Mouse (Mus musculus) hindbrain, embryonic 12.5 days (tissue): Measurements from ENCODE around the gene Mtmr10. TPM values are rescaled to one million over a fixed set of nuclear protein-coding genes. Genes with fewer than 3 reads are reported as not detected.
A peak's percentile ranks its signal among the peaks of the same experiment; 100 is the strongest.

Source experiments
- ATAC-seq: fragments of 200-750 bp; cut with Nextera tagmentation; 2 replicates; pipeline ENCODE4 v1.8.0; 2017; ENCODE audit warnings: moderate TSS enrichment; ENCODE audit not compliant: low FRiP score
- H3K27ac ChIP-seq: fragments of 300-500 bp; sonication (generic); 2 replicates; pipeline ENCODE4 v1.5.1; 2016; ENCODE audit warnings: mild to moderate bottlenecking
- H3K27me3 ChIP-seq: fragments of 300-500 bp; sonication (generic); 2 replicates; pipeline ENCODE4 v1.6.1; 2016; ENCODE audit warnings: mild to moderate bottlenecking
- H3K36me3 ChIP-seq: fragments of 300-500 bp; sonication (generic); 2 replicates; pipeline ENCODE4 v1.6.1; 2016; ENCODE audit warnings: mild to moderate bottlenecking
- H3K4me1 ChIP-seq: fragments of 300-500 bp; sonication (generic); 2 replicates; pipeline ENCODE4 v1.6.1; 2016
- H3K4me2 ChIP-seq: fragments of 300-500 bp; sonication (generic); replicated peaks from 2 replicates; pipeline ENCODE4 v1.6.1; 2016; ENCODE audit warnings: mild to moderate bottlenecking
- H3K4me3 ChIP-seq: fragments of 300-500 bp; sonication (generic); 2 replicates; pipeline ENCODE4 v1.5.1; 2016; ENCODE audit warnings: mild to moderate bottlenecking
- H3K9ac ChIP-seq: fragments of 300-500 bp; sonication (generic); 2 replicates; pipeline ENCODE4 v1.6.1; 2016; ENCODE audit warnings: mild to moderate bottlenecking, moderate library complexity
- H3K9me3 ChIP-seq: fragments of 300-500 bp; sonication (generic); replicated peaks from 2 replicates; pipeline ENCODE4 v1.6.1; 2016; ENCODE audit warnings: mild to moderate bottlenecking
- WGBS: fragments of 180-500 bp; shearing (Covaris S2); methylation state at CpG from one replicate; pipeline ENCODE4 v1.1.7; 2016; 5-methylcytosine and 5-hydroxymethylcytosine counted together
- polyA plus RNA-seq: library from polyadenylated mRNA; unstranded; fragments of >200 nt; fragmentation: Nextera tagmentation; extraction: Ambion mirVana; gene quantifications from 2 replicates; pipeline ENCODE4 v1.2.1, GENCODE M21; 2016

The Mtmr10 gene
- polyA plus RNA-seq, 1 experiment from 2014 or later, result 15.6 TPM

- 86% methylated on average over 5 of the region's 5 CpGs for WGBS
- Histone ChIP-seq H3K27me3 (no peaks in the 10 kb centered on the region), H3K4me1 (0 out of 2 replicates have a peak, but pooled peaks cover 8% of the 10 kb centered on the region), H3K4me2 (no peak overlapping the region), H3K4me3 (no peak overlapping the region), H3K36me3 (peaks cover 53% of the 10 kb centered on the region), H3K9me3 (no peaks in the 10 kb centered on the region), H3K9ac (no peak overlapping the region), H3K27ac (no peak overlapping the region)
- no peak for ATAC-seq
Observed at GRCm38 (mm10) chr7:64356661-64357060, 69.2 kb downstream of the Mtmr10 start.

GRCm38 (mm10) chr7:64357405-64357804, 70.0 kb downstream of the Mtmr10 start:
- H3K4me2 ChIP-seq, result no peak overlapping the region
- ATAC-seq, result no peak
- H3K4me3 ChIP-seq, result no peak overlapping the region
- H3K9me3 ChIP-seq, result no peaks in the 10 kb centered on the region
- H3K36me3 ChIP-seq, result peaks cover 56% of the 10 kb centered on the region
- H3K27me3 ChIP-seq, result no peaks in the 10 kb centered on the region
- 89% methylated on average over 9 of the region's 9 CpGs for WGBS
- H3K27ac ChIP-seq, result no peak overlapping the region
- H3K4me1 ChIP-seq, result 0 out of 2 replicates have a peak, but pooled peaks cover 8% of the 10 kb centered on the region
- no peak overlapping the region for H3K9ac ChIP-seq

GRCm38 (mm10) chr7:64358666-64359065, 71.2 kb downstream of the Mtmr10 start:
- H3K27ac ChIP-seq, result no peak overlapping the region
- no peak overlapping the region for H3K4me3 ChIP-seq
- peaks cover 54% of the 10 kb centered on the region for H3K36me3 ChIP-seq
- 0 out of 2 replicates have a peak, but pooled peaks cover 8% of the 10 kb centered on the region for H3K4me1 ChIP-seq
- H3K9ac ChIP-seq, result no peak overlapping the region
- no peak overlapping the region for H3K4me2 ChIP-seq
- H3K9me3 ChIP-seq, result no peaks in the 10 kb centered on the region
- no peak for ATAC-seq
- no peaks in the 10 kb centered on the region for H3K27me3 ChIP-seq
- WGBS, result 85% methylated on average over 6 of the region's 6 CpGs

- Histone ChIP-seq H3K36me3 (peaks cover 65% of the 10 kb centered on the region), H3K9me3 (no peaks in the 10 kb centered on the region), H3K4me1 (0 out of 2 replicates have a peak, but pooled peaks cover 2% of the 10 kb centered on the region), H3K4me3 (no peak overlapping the region), H3K4me2 (no peak overlapping the region), H3K27me3 (no peaks in the 10 kb centered on the region), H3K9ac (no peak overlapping the region), H3K27ac (peak overlapping the region; percentile 52; the same call in 1 of the 2 replicates)
- ATAC-seq, result peak; percentile 50; the same call in 1 of the 2 replicates
- WGBS, result 89% methylated on average over 20 of the region's 20 CpGs
Observed at GRCm38 (mm10) chr7:64359943-64360585, 72.6 kb downstream of the Mtmr10 start.

- no peak overlapping the region for H3K9ac ChIP-seq
- H3K27ac ChIP-seq, result peak overlapping the region; percentile 52; the same call in 1 of the 2 replicates
- H3K4me1 ChIP-seq, result 0 out of 2 replicates have a peak, but pooled peaks cover 2% of the 10 kb centered on the region
- no peak overlapping the region for H3K4me3 ChIP-seq
- ATAC-seq, result peak; percentile 54; the same call in 1 of the 2 replicates
- 63% methylated on average over 3 of the region's 3 CpGs for WGBS
- peaks cover 65% of the 10 kb centered on the region for H3K36me3 ChIP-seq
- H3K4me2 ChIP-seq, result no peak overlapping the region
- H3K27me3 ChIP-seq, result no peaks in the 10 kb centered on the region
- no peaks in the 10 kb centered on the region for H3K9me3 ChIP-seq
Observed at GRCm38 (mm10) chr7:64360586-64360945, 73.1 kb downstream of the Mtmr10 start.

GRCm38 (mm10) chr7:64365863-64366262, 78.4 kb downstream of the Mtmr10 start:
- Histone ChIP-seq H3K9me3 (no peaks in the 10 kb centered on the region), H3K27ac (no peak overlapping the region), H3K4me2 (no peak overlapping the region), H3K27me3 (no peaks in the 10 kb centered on the region), H3K4me3 (no peak overlapping the region), H3K4me1 (no peaks in the 10 kb centered on the region), H3K9ac (no peak overlapping the region), H3K36me3 (peaks cover 63% of the 10 kb centered on the region)
- 93% methylated on average over 5 of the region's 5 CpGs for WGBS
- ATAC-seq, result no peak

- Histone ChIP-seq H3K9ac (no peak overlapping the region), H3K27ac (no peak overlapping the region), H3K4me3 (no peak overlapping the region), H3K4me1 (peaks cover 8% of the 10 kb centered on the region), H3K27me3 (no peaks in the 10 kb centered on the region), H3K36me3 (peaks cover 29% of the 10 kb centered on the region), H3K9me3 (no peaks in the 10 kb centered on the region), H3K4me2 (no peak overlapping the region)
- 85% methylated on average over 6 of the region's 6 CpGs for WGBS
- no peak for ATAC-seq
Observed at GRCm38 (mm10) chr7:64369841-64370240, 82.4 kb downstream of the Mtmr10 start.

GRCm38 (mm10) chr7:64371940-64372878, 84.8 kb downstream of the Mtmr10 start:
- no peak for ATAC-seq
- no peaks in the 10 kb centered on the region for H3K27me3 ChIP-seq
- 90% methylated on average over 23 of the region's 23 CpGs for WGBS
- H3K9me3 ChIP-seq, result no peaks in the 10 kb centered on the region
- no peak overlapping the region for H3K9ac ChIP-seq
- no peak overlapping the region for H3K27ac ChIP-seq
- H3K4me3 ChIP-seq, result no peak overlapping the region
- H3K4me2 ChIP-seq, result no peak overlapping the region
- peaks cover 23% of the 10 kb centered on the region for H3K36me3 ChIP-seq
- H3K4me1 ChIP-seq, result peaks cover 8% of the 10 kb centered on the region

- 17% methylated on average over 18 of the region's 18 CpGs for whole genome bisulfite sequencing
- H3K27ac ChIP-seq, result peak overlapping the region; percentile 94
- H3K9me3 ChIP-seq, result no peaks in the 10 kb centered on the region
- peak overlapping the region; percentile 66 for H3K4me3 ChIP-seq
- peak overlapping the region; percentile 56 for H3K4me2 ChIP-seq
- peaks cover 8% of the 10 kb centered on the region for H3K4me1 ChIP-seq
- peak overlapping the region; percentile 71 for H3K9ac ChIP-seq
- no peaks in the 10 kb centered on the region for H3K27me3 ChIP-seq
- ATAC-seq, result peak; percentile 26; the same call in 1 of the 2 replicates
- peaks cover 31% of the 10 kb centered on the region for H3K36me3 ChIP-seq
Observed at GRCm38 (mm10) chr7:64373147-64373829, 85.8 kb downstream of the Mtmr10 start.

- Histone ChIP-seq H3K36me3 (peaks cover 29% of the 10 kb centered on the region), H3K27me3 (no peaks in the 10 kb centered on the region), H3K4me3 (peak within 1 kb of the TSS; percentile 66), H3K9me3 (no peaks in the 10 kb centered on the region), H3K9ac (peak within 1 kb of the TSS; percentile 71), H3K4me1 (peaks cover 8% of the 10 kb centered on the region), H3K27ac (peak within 1 kb of the TSS; percentile 94), H3K4me2 (peak within 1 kb of the TSS; percentile 56)
- ATAC-seq, result peak; percentile 95
- 5% methylated on average over 27 of the region's 27 CpGs for WGBS
Observed at GRCm38 (mm10) chr7:64373830-64374562, 86.5 kb downstream of the Mtmr10 start, which contains the start of gene Fan1. Gene Fan1, minus strand, starts transcription at chr7:64374095.
